Mouse (Mus musculus): ENCODE data around the gene Gm26620.

Gm26620 gene

GRCm38 (mm10) chr1:170868905-170869283 lies 16.0 kb upstream of the Gm26620 start:
- no peak for DNase-seq (ENCODE audit: low read depth, low spot score)

- no peak for DNase-seq (ENCODE audit: low read depth, low spot score)
Observed at GRCm38 (mm10) chr1:170871402-170871801, 13.5 kb upstream of the Gm26620 start.

- DNase-seq (ENCODE audit: low read depth, low spot score) = no peak
Observed at GRCm38 (mm10) chr1:170871961-170872360, 12.9 kb upstream of the Gm26620 start.

- DNase-seq (ENCODE audit: low read depth, low spot score) = no peak
Observed at GRCm38 (mm10) chr1:170875676-170876075, 9.2 kb upstream of the Gm26620 start.

GRCm38 (mm10) chr1:170876906-170877305 lies 8.0 kb upstream of the Gm26620 start:
- DNase-seq (ENCODE audit: low read depth, low spot score) = no peak

GRCm38 (mm10) chr1:170882915-170883485 lies 1.9 kb upstream of the Gm26620 start:
- DNase-seq (ENCODE audit: low read depth, low spot score) = no peak

GRCm38 (mm10) chr1:170884390-170884789 lies 475 bp upstream of the Gm26620 start:
- no peak for DNase-seq (ENCODE audit: low read depth, low spot score)

- DNase-seq (ENCODE audit: low read depth, low spot score) = no peak
Observed at GRCm38 (mm10) chr1:170886044-170886458, 1.2 kb downstream of the Gm26620 start.

GRCm38 (mm10) chr1:170889310-170889709 lies 4.4 kb downstream of the Gm26620 start:
- no peak for DNase-seq (ENCODE audit: low read depth, low spot score)

- DNase-seq (ENCODE audit: low read depth, low spot score) = no peak
Observed at GRCm38 (mm10) chr1:170891646-170892045, 6.8 kb downstream of the Gm26620 start.

GRCm38 (mm10) chr1:170892279-170892678 lies 7.4 kb downstream of the Gm26620 start:
- no peak for DNase-seq (ENCODE audit: low read depth, low spot score)

- no peak for DNase-seq (ENCODE audit: low read depth, low spot score)
Observed at GRCm38 (mm10) chr1:170894603-170895602, 10.0 kb downstream of the Gm26620 start.

GRCm38 (mm10) chr1:170896651-170897281 lies 11.9 kb downstream of the Gm26620 start:
- no peak for DNase-seq (ENCODE audit: low read depth, low spot score)

- no peak for DNase-seq (ENCODE audit: low read depth, low spot score)
Observed at GRCm38 (mm10) chr1:170898413-170899075, 13.7 kb downstream of the Gm26620 start.

- DNase-seq (ENCODE audit: low read depth, low spot score) = no peak
Observed at GRCm38 (mm10) chr1:170900799-170901467, 16.1 kb downstream of the Gm26620 start.

GRCm38 (mm10) chr1:170901536-170902238 lies 16.8 kb downstream of the Gm26620 start:
- no peak for DNase-seq (ENCODE audit: low read depth, low spot score)

- no peak for DNase-seq (ENCODE audit: low read depth, low spot score)
Observed at GRCm38 (mm10) chr1:170903485-170903884, 18.6 kb downstream of the Gm26620 start.

GRCm38 (mm10) chr1:170907111-170907455 lies 22.2 kb downstream of the Gm26620 start:
- no peak for DNase-seq (ENCODE audit: low read depth, low spot score)

- no peak for DNase-seq (ENCODE audit: low read depth, low spot score)
Observed at GRCm38 (mm10) chr1:170907456-170908191, 22.8 kb downstream of the Gm26620 start.

GRCm38 (mm10) chr1:170908341-170908740 lies 23.5 kb downstream of the Gm26620 start:
- no peak for DNase-seq (ENCODE audit: low read depth, low spot score)
